Mouse (Mus musculus): ENCODE results near the gene Rps12-ps3.

Gene Rps12-ps3

DNA sequence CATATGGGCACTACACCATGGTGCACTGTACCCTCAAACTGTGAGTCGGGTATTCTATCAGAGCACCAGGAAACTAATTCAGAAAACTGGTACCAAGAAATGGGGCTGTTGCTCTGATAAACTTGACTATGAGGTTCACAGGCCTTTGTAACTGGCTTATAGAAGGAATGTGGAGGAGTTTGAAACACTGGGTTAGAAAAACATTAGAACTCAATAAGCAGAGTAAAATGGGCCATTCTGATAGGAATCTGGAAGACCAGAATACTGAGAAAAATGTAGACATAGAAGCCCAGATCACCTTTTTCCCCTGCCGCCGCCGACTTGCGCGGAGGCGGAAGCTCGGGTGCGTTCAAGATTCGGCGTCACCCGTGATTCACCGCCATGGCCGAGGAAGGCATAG, at the start of gene Rps12-ps3:
Rps12-ps3 (plus strand) TSS at position 301 of the 400 bp plus-strand sequence.
- no peak for DNase-seq (ENCODE audit: low read depth)

DNA sequence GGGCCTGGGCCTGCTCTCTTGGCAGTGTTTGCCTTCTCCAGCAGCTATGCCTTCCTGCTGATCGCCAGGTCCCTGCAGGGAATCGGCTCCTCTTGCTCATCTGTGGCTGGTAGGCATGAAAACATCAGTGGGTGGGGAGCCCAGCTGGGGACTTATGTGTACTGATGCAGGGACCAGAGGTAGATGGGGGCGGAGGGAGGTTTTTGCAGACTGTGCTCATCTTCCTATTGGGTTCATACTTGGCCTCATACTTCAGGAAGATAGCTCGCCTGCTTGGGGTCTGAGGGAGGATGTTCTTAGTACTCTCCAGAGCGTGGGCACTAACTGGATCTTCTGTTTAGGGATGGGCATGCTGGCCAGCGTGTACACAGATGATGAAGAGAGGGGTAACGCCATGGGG, 48.9 kb upstream of the Rps12-ps3 start:
- no peak for DNase-seq (ENCODE audit: low read depth)

DNA sequence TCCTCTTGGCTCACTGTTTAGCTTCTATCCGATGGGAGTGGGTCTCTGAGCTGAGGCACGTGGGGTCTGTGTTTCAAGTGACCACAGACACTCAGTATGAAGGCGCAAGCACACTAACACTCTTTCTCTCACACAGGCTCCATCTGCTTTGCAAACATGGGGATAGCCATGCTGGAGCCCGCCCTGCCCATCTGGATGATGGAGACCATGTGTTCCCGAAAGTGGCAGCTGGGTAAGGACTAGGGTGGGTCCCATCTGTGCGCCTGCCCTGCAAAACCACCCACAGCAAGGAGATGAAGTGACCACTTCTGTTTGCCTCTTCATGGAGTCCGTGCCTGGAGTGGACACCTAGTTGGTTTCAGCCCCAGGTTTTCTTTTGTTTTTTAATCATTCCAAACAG, 45.7 kb upstream of the Rps12-ps3 start:
- no peak for DNase-seq (ENCODE audit: low read depth)

DNA sequence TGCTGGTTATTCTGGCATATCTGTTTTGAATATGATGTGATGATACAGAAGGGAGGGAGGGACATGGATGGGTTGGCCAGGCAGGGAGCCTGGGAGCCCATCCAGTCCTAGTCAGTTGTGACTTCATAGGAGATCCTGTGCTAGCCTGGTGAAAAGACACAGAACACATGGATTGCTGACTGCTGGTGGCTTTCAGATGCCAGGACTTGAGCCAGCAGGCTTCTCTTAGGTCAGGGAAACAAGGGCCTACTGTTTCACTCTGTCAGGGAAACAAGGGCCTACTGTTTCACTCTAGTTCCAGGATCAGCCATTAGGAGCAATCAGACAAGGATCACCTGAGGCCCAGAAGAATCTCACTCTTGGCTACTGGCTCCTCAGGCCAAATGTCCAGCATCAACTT, 41.2 kb upstream of the Rps12-ps3 start:
- DNase-seq (ENCODE audit: low read depth): peak; percentile 52

DNA sequence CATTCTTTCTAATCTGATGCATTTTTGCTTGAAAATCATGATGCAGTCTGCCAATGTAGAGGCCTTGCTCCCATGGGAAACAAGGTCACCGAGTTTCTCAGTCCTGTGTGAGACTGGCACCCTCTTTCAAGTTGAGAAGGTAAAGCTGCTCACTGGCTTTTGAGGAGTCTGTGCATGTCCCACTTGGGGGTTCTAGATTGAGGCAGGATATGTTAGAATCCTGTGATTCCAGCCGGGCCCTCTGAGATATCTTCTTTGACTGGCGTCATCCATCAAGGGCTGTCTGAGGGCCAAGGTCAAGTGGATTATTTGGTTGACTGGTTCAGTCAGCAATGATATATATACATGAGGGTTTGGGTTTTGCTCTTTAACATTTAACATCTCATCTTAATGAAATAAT, 40.1 kb upstream of the Rps12-ps3 start:
- no peak for DNase-seq (ENCODE audit: low read depth)

DNA sequence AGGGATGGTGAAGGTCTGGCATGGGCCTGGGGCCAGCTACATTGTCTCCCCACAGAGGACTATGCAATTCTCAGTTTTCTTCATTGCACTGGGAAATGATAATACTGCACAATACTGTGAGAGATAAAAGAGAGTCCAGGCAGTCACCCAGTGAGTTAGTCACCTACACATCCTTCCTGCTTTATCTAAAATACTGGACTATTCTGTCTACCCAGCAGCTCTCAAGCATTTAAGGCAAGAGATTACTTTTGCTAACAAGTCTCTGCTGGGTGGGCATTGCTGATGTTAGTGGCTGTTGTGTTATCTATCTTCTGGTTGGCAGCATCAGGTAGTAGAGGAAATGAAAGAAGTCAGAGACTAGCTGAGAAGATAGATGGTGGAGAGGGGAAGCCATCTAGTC, 33.0 kb upstream of the Rps12-ps3 start:
- DNase-seq (ENCODE audit: low read depth): no peak

DNA sequence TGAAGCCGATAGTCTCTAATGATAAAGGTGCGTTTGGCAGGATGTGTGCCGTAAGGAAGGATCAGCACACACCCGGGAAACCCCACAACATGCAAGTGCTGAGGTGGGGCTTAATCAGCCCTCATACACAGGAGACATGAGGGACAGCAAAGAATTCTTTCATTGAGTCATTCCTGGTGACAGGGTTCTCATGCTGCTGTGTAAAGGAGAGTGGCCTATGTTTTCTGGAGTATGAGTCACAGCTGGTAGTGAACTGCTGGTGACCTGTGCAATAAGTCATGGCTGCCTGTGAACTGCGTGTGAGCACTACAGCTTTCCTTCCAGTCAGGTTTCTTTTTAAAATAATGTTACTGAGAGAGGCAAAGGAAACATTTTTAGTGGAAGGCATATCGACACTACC, 32.3 kb upstream of the Rps12-ps3 start:
- no peak for DNase-seq (ENCODE audit: low read depth)

DNA sequence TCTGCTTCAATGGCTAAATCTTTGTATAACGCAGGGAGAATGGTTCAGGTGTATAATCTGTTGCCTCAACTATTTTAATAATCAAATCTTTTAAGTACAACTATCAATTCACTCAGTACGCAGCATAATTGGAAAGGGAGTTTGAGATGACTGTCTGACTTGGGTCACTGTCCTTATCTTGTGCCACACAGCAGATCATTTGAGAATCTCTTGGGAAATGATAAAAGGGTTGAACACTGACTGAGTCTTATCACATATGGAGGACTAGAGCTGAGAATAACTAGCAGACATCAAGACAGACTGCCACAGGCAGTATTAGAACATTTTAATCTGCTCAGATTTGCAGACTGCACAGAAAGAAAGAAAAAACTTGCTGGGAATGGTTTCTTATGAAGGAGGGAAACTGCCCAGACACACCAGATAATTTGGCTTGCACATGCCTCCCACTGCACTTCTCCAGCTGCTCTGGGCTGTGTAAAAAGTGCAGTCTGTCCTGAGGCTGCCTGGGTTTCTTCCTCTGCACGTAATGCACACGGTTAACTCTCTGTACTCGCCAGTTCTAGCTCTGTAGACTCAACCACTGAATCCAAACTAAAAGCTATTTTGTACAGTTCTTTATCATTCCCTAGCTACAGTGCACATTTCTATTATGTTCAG, 29.8 kb upstream of the Rps12-ps3 start:
- no peak for DNase-seq (ENCODE audit: low read depth)

DNA sequence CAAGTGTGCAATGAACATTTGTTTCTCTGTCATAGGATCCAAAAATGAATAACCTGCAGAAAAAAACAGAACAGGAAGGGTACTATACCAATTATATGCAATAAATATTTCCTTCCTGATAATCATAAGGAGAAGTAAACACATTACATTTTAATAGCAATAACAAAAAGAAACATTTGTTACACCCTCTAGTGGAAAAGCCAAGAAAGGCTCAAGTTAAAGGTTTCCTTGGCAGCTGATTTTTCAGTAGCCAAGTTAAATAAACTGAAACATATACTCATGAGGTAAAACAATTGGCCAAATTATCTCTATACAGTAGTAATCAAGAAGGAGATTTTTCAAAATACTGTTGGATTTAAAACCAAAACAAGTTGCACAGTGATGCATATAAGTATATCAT, 6.8 kb upstream of the Rps12-ps3 start:
- no peak for DNase-seq (ENCODE audit: low read depth)

DNA sequence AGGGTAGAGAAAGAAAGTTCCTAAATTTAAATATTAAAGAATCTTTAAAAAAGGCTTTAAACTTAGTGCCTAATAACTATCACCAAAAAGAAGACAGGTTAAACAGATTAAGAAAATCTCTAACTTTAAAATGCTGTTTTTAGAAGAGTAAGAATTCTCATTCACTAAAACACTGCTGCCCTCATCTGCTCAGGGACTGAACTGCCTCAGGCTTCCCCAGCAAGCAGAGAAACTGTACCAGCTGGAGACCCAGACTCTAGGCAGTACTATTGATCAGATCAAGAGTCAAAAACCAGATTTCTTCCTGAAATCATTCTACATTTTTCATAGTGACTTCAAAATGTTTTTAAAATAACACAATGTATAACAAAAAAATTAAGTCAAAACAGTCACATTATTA, 5.5 kb upstream of the Rps12-ps3 start:
- no peak for DNase-seq (ENCODE audit: low read depth)

DNA sequence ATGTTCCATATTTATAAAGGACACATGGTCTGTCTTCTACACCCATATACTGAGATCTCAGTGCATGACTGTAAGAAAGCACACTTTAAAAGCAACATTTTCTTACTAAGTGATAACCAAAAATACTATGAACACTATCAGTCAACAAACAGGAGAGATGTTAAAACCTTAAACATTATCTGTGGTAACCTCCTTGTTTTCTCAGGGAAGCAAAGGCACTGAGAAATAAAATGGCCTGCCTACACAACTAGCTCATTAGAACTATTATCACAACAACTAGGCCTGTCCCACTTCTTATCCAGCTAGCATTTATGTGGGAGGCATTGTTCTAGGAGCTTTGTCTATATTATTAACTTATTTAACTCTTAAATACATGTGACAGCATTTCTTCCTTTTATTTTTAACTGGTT, 8.7 kb downstream of the Rps12-ps3 start:
- no peak for DNase-seq (ENCODE audit: low read depth)

DNA sequence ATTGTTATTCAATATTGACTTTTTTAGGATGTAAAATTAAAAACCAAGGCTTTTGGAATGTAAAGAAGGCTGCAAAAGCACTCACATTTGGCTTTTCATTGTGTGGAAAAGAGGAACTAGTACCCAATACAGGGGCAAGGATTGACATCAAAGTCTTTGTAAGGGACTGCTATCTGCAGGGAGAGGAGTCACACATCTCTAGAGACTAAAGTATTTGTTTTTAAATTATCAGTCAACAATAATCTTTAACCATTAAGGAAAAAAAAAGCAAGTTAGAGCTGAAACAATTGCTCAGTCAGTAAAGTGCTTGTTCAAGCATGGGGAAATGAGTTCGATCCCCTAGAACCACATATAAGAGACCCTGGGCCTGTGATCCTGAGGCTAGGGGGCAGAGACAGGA, 14.6 kb downstream of the Rps12-ps3 start:
- DNase-seq (ENCODE audit: low read depth): no peak

DNA sequence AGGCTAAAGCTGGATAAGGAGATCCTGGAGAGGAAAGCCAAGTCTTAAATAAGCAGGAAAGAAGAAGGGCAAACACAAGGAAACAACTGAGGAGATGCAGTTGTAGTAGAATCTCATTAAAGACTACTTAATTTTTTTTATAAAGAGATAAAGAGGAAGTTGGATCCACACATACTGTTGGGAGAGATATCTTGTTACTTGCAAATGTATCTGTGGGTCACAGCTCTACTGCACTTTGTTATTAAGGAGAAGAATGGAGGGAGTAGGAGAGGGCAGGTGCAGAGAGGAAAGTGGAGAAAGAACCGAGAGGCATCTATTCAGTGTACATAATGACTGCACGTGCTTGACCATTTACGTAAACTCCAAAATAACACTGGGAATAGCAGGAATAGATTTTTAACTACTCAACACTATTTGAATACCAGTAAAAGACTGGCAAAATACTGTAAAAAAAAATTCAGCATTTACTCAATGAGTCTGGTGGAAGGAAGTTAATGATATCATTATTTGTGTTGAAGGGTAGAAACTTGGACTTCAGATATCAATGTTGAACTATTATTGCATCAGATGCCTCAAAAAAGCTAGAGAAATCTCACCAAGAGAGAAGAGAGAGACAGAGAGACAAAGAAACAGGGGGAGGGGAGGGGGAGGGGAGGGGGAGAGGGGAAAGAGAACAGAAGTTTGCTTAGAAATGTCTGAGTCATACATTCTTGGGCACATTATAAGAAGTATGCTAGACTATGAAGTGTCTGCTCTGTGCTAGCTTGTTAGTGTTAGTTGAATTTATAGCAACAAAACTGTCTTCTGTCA, 16.0 kb downstream of the Rps12-ps3 start:
- DNase-seq (ENCODE audit: low read depth): no peak

DNA sequence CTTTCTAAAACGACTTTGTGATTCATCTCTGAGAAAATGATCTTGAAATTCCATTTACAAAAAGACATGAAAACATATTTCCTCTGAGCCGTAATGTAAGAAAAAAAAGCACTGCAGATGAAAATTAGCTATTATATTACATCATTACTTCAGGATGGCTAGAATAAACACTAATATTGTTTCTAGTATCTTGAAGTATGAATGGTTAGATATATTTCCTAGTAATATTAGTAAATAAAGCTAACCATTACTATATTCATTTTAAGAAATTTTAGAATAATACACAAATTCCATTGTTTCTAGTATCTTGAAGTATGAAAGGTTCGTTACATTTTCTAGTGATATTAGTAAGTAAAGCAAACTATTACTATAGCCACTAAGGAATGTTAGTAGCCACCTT, 17.8 kb downstream of the Rps12-ps3 start:
- no peak for DNase-seq (ENCODE audit: low read depth)

DNA sequence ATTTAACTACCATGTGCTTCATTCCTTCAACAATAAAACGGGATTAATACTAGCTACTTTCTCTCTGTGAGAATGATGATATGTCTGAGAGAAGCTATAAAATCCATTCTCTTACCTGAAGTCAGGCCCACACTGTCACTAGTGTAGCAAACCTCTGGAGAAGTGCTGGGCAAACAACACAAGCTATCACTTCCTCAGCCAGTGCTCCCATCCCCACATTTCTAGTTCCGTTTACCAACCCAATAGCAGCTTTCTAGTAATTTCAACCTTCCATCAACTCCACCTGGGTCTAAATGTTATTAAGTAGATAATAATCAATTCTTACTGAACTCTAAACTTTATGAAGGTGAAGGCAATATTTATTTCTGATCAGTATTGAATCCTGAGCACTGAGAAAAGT, 20.9 kb downstream of the Rps12-ps3 start:
- DNase-seq (ENCODE audit: low read depth): no peak

DNA sequence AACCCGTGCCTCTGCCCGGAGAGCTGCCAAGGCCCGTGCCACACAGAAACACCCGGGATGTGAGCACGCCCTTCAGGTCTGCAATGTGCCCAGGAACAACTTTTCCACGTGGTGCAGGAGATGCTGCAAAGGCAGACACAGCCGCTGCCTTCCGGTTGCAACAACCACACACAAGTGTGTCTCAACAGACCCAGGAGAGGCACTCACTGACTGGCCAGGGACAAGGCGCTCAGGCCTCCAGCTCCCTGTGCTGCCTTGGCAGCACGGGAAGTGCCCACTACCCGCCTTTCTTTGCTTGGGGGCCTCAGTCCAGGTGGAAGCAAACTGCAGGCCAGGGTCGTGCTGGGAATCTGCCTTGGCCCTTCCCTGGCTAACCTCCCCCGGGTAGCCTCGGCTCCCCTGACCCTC, 22.2 kb downstream of the Rps12-ps3 start:
- no peak for DNase-seq (ENCODE audit: low read depth)

DNA sequence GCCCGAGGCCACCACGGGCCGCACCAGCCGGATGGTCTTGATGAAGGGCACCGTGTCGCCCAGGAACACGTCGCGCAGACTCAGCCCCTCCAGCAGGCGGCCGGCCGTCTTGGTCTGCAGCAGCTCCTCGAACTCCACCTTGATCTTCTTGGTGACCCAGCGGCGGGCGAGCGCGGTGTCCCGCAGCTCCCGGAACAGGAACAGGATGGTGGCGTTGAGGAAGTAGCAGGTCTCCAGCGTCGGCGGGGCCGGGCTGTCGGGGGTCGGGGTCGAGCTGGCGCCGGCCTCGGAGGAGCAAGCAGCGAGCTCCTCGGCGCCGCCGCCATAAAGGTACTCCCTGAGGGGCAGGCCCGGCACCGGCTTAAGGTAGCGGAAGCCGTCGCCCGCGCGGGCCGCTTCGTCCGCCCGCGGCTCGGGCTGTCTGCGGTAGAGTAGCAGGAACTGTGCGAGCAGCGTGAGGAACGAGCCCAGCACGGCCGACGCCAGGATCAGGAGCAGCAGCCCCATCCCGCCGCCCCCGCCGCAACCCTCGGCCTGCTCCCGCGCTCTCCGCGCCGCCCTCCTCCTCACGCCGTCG, 23.1 kb downstream of the Rps12-ps3 start:
- no peak for DNase-seq (ENCODE audit: low read depth)

DNA sequence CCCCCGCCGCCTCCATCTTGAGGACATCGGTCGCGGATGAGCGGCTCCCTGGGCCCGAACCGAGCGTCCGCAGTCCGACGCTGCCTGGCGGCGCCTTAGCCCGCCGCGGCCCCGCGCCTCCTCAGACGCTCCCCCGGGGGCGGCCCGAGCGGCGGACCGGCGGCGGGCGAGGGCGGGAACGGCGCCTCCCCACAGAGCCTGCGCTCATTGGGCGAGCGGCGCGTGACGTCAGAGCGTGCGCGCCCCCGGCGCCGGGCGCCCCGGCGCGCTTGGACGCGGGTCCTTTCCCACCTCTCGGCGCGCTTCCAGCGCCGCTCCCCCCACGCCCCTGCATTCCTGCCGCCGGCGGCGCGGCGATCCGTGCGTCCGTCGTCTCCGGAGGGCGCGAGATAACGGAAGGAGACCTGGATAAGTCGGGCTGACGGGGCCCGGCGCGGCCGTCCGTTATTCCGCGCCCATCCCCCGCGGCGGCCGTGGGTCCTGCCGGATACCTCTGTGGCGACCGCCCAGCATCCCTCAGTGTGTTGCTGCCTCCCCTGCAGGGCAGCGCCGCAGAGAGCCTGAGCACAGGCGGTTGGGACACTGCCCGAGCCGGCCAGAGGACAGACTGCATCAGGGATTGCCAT, 23.7 kb downstream of the Rps12-ps3 start, which contains the start of gene Pdzd8:
Pdzd8 (minus strand) TSS at position 123 of the 626 bp plus-strand sequence.
- peak; percentile 43 for DNase-seq (ENCODE audit: low read depth)

DNA sequence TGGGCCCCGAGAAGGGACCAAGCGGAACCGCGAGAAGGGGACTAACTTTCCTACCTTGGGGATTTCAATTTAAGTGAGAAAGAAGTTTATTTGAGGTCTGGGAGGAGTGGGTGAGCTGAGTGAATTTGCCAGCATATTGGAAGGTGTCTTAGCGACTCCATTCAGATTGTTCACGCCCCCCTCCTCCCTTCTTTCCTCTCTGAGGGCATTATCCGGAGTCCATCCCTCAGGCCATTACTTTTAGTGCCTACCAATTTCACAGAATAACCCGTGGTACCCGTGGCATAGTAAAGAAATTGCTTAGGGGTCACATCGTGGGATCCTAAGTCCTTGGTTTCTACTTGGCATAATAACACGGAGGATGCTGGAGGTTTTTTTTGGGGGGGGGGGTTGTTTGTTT, 24.2 kb downstream of the Rps12-ps3 start:
- DNase-seq (ENCODE audit: low read depth): no peak

DNA sequence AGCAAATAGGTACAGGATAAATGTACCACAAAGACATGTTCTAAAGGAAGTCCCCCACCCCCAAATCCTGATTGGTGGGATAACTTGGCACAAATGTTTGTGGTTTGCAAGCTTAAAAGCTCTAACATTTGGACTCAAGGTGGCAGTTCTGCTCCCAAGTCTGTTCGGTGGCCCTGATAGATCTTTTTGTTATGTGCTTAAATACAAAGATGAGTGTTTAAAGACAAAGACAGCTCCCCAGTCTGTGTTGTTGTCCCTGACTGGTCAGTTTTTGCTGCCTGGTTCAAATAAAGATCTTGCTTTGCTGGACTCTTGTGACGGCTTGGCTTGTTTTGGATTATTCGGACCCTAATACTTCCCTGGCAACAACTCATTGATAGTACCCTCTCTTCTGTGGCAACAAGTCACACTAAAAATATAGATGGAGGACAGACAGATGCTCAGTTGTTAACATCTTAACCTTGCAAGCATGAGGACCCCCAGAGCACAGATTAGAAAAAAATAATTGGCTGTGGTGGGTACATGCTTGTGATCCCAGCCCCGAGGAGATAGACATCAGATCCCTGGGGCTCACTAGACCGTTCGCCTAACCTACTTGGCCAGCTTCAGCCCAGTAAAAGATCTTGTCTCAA, 27.4 kb downstream of the Rps12-ps3 start:
- DNase-seq (ENCODE audit: low read depth): no peak

DNA sequence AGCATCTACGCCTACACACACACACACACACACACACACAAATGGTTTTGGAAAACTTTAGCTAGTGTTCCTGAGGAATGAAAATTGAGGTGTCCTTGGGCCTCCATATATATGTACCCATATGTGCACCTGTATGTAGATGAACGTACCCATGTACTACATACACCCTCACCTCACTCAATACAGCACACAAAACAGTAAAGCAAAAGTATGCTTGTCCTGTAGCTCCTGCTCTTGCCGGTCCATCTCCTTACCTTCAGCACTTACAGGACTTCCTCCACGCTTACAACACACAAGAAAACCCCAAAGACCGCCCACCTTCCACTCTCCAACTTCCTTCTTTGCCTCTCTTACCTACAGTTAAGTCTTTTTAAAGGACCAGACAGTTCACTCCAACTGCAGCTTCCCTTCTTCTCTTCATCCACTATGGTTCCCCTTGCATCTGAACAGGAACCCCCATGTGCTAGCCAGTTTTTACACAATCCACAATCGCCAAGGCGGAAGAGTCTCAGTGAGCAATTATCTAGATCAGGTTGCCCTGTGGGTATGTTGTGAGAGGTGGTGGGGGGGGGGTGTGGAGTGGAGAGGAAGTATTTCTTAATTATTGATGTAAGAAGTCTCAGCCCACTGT, 28.3 kb downstream of the Rps12-ps3 start:
- DNase-seq (ENCODE audit: low read depth): no peak
